Mouse (Mus musculus) liver, embryonic 14.5 days (tissue): ENCODE measurements around the gene Zfp473.

Experiments used
- CTCF ChIP-seq: IDR thresholded peaks from 2 replicates; pipeline ENCODE4 v1.5.1; 2016; ENCODE audit warnings: antibody characterized with exemption, low read depth, control low read depth
- EP300 ChIP-seq: IDR thresholded peaks from 2 replicates; pipeline ENCODE4 v1.6.1; 2016; ENCODE audit warnings: antibody characterized with exemption, low read depth

DNA sequence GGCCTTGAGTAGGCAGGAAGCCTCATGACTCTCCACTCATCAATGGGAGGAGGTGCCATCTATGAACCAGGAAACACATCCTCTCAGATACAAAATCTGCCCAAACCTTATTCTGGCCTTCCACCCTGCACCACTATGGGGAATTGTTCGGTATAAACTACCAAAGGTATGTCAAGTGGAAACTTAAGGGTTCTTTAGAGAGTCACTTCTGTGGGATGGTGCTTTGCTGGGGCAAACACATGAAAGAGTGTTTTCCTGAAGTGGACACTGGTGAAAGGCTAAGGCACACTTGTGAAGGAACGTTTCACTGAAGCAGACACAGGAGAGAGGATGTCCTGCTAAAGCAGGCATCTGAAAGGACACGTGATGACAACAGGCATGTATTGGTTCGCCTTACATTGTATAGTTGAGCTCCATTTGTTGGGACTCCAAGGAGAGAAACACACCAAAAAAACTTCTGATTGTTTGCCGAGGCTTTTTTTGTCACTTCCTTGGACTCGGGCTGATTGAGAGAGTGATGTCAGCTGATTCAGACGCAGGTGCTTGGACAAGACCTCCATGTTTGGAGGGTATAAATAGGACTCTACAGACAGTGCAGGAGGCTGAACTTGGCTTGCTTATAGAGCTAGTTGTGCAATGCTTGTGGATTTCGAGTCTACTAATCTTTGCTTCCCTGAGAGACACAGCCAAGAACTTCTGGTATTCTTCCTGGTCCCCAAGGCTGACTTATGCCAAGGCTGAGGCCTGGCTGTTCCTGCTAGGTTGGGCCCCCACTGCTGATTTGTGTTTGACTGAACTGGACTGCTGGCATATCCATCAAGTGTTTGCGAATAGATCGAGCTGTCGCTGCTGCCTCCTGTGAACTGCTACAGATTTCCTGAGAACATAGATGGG is 22.5 kb downstream of the Zfp473 start:
- TF ChIP-seq CTCF, result no peak
- no peak for TF ChIP-seq EP300
